Mouse (Mus musculus): Measurements from ENCODE around the gene Gm20388. TPM values are rescaled to one million over a fixed set of nuclear protein-coding genes. Genes with fewer than 3 reads are reported as not detected.

Gm20388 gene
- polyA plus RNA-seq, 1 experiment from 2014 or later: not detected

GRCm38 (mm10) chr8:122761109-122761508 is 2850.5 kb downstream of the Gm20388 start:
- no peaks in the 10 kb centered on the region for H3K9me3 ChIP-seq
- H3K27ac ChIP-seq: no peak overlapping the region
- H3K36me3 ChIP-seq: no peaks in the 10 kb centered on the region
- H3K9ac ChIP-seq: no peak overlapping the region
- peaks cover 5% of the 10 kb centered on the region; the same call in 1 of the 2 replicates for H3K27me3 ChIP-seq
- no peak for ATAC-seq (ENCODE audit: insufficient number of reproducible peaks, insufficient read depth, low FRiP score, low TSS enrichment)
- no peaks in the 10 kb centered on the region for H3K4me1 ChIP-seq
- H3K4me2 ChIP-seq (replicated peaks): no peak overlapping the region
- H3K4me3 ChIP-seq: no peak overlapping the region
- WGBS: 70% methylated on average over 6 of the region's 6 CpGs

GRCm38 (mm10) chr8:122762731-122763266 is 2852.2 kb downstream of the Gm20388 start:
- Histone ChIP-seq H3K4me2 (replicated peaks) (no peak overlapping the region), H3K9ac (no peak overlapping the region), H3K36me3 (no peaks in the 10 kb centered on the region), H3K27me3 (peaks cover 6% of the 10 kb centered on the region; the same call in 1 of the 2 replicates), H3K4me1 (no peaks in the 10 kb centered on the region), H3K27ac (no peak overlapping the region), H3K4me3 (no peak overlapping the region), H3K9me3 (no peaks in the 10 kb centered on the region)
- no peak for ATAC-seq (ENCODE audit: insufficient number of reproducible peaks, insufficient read depth, low FRiP score, low TSS enrichment)
- whole genome bisulfite sequencing: 54% methylated on average over 12 of the region's 12 CpGs

GRCm38 (mm10) chr8:122763267-122763738 is 2852.7 kb downstream of the Gm20388 start:
- Histone ChIP-seq H3K9ac (no peak overlapping the region), H3K27me3 (peaks cover 9% of the 10 kb centered on the region; the same call in 1 of the 2 replicates)
- 82% methylated on average over 14 of the region's 14 CpGs for WGBS

GRCm38 (mm10) chr8:122764790-122765474 is 2854.3 kb downstream of the Gm20388 start:
- 87% methylated on average over 7 of the region's 7 CpGs for WGBS

More at GRCm38 (mm10) chr8:122763267-122763738, 2852.7 kb downstream of the Gm20388 start:
- Histone ChIP-seq H3K4me2 (replicated peaks) (no peak overlapping the region), H3K4me3 (no peak overlapping the region), H3K9me3 (no peaks in the 10 kb centered on the region), H3K27ac (no peak overlapping the region), H3K4me1 (no peaks in the 10 kb centered on the region), H3K36me3 (no peaks in the 10 kb centered on the region)
- ATAC-seq (ENCODE audit: insufficient number of reproducible peaks, insufficient read depth, low FRiP score, low TSS enrichment): no peak

GRCm38 (mm10) chr8:122766189-122766588 is 2855.5 kb downstream of the Gm20388 start:
- H3K4me1 ChIP-seq: no peaks in the 10 kb centered on the region
- no peaks in the 10 kb centered on the region for H3K9me3 ChIP-seq
- ATAC-seq (ENCODE audit: insufficient number of reproducible peaks, insufficient read depth, low FRiP score, low TSS enrichment): no peak
- H3K27me3 ChIP-seq: peaks cover 13% of the 10 kb centered on the region; the same call in 1 of the 2 replicates
- no peak overlapping the region for H3K27ac ChIP-seq
- H3K9ac ChIP-seq: no peak overlapping the region
- no peak overlapping the region for H3K4me3 ChIP-seq
- H3K4me2 ChIP-seq (replicated peaks): no peak overlapping the region
- H3K36me3 ChIP-seq: no peaks in the 10 kb centered on the region
- WGBS: 51% methylated on average over 5 of the region's 5 CpGs

More at GRCm38 (mm10) chr8:122764790-122765474, 2854.3 kb downstream of the Gm20388 start:
- Histone ChIP-seq H3K9ac (no peak overlapping the region), H3K27me3 (peaks cover 13% of the 10 kb centered on the region; the same call in 1 of the 2 replicates), H3K36me3 (no peaks in the 10 kb centered on the region), H3K4me1 (no peaks in the 10 kb centered on the region), H3K4me2 (replicated peaks) (no peak overlapping the region), H3K27ac (no peak overlapping the region), H3K9me3 (no peaks in the 10 kb centered on the region), H3K4me3 (no peak overlapping the region)
- no peak for ATAC-seq (ENCODE audit: insufficient number of reproducible peaks, insufficient read depth, low FRiP score, low TSS enrichment)

GRCm38 (mm10) chr8:122766647-122767200 is 2856.1 kb downstream of the Gm20388 start:
- 63% methylated on average over 8 of the region's 8 CpGs for WGBS
- Histone ChIP-seq H3K36me3 (no peaks in the 10 kb centered on the region), H3K4me1 (no peaks in the 10 kb centered on the region), H3K27ac (no peak overlapping the region), H3K9ac (no peak overlapping the region), H3K4me3 (no peak overlapping the region), H3K4me2 (replicated peaks) (no peak overlapping the region), H3K27me3 (peaks cover 12% of the 10 kb centered on the region; the same call in 1 of the 2 replicates), H3K9me3 (no peaks in the 10 kb centered on the region)
- no peak for ATAC-seq (ENCODE audit: insufficient number of reproducible peaks, insufficient read depth, low FRiP score, low TSS enrichment)

GRCm38 (mm10) chr8:122767229-122767628 is 2856.6 kb downstream of the Gm20388 start:
- H3K9ac ChIP-seq: no peak overlapping the region
- no peaks in the 10 kb centered on the region for H3K9me3 ChIP-seq
- no peak for ATAC-seq (ENCODE audit: insufficient number of reproducible peaks, insufficient read depth, low FRiP score, low TSS enrichment)
- no peak overlapping the region for H3K4me3 ChIP-seq
- no peaks in the 10 kb centered on the region for H3K36me3 ChIP-seq
- H3K27me3 ChIP-seq: 0 out of 2 replicates have a peak, but pooled peaks cover 8% of the 10 kb centered on the region
- no peak overlapping the region for H3K27ac ChIP-seq
- no peak overlapping the region for H3K4me2 ChIP-seq (replicated peaks)
- WGBS: 32% methylated on average over 9 of the region's 9 CpGs
- no peaks in the 10 kb centered on the region for H3K4me1 ChIP-seq

- Histone ChIP-seq H3K27ac (no peak overlapping the region), H3K4me3 (no peak overlapping the region), H3K9me3 (no peaks in the 10 kb centered on the region), H3K9ac (no peak overlapping the region), H3K4me2 (replicated peaks) (no peak overlapping the region), H3K36me3 (no peaks in the 10 kb centered on the region), H3K4me1 (no peaks in the 10 kb centered on the region), H3K27me3 (0 out of 2 replicates have a peak, but pooled peaks cover 8% of the 10 kb centered on the region)
- no peak for ATAC-seq (ENCODE audit: insufficient number of reproducible peaks, insufficient read depth, low FRiP score, low TSS enrichment)
- 67% methylated on average over 24 of the region's 24 CpGs for WGBS
Measured at GRCm38 (mm10) chr8:122769251-122770058, 2858.8 kb downstream of the Gm20388 start.

- H3K4me1 ChIP-seq: peaks cover 4% of the 10 kb centered on the region
- H3K9me3 ChIP-seq: no peaks in the 10 kb centered on the region
- 36% methylated on average over 10 of the region's 10 CpGs for WGBS
- H3K9ac ChIP-seq: no peak overlapping the region
- H3K4me2 ChIP-seq (replicated peaks): no peak overlapping the region
- H3K27ac ChIP-seq: no peak overlapping the region
- 0 out of 2 replicates have a peak, but pooled peaks cover 8% of the 10 kb centered on the region for H3K27me3 ChIP-seq
- no peak overlapping the region for H3K4me3 ChIP-seq
- ATAC-seq (ENCODE audit: insufficient number of reproducible peaks, insufficient read depth, low FRiP score, low TSS enrichment): no peak
- no peaks in the 10 kb centered on the region for H3K36me3 ChIP-seq
Measured at GRCm38 (mm10) chr8:122772431-122773060, 2861.9 kb downstream of the Gm20388 start.

GRCm38 (mm10) chr8:122775285-122776155 is 2864.9 kb downstream of the Gm20388 start, which contains the start of gene Acsf3:
TSS of gene Acsf3 (plus strand) at chr8:122775486.
- 1% methylated on average over 50 of the region's 50 CpGs for WGBS
- H3K27ac ChIP-seq: no peak within 1 kb of the TSS
- H3K27me3 ChIP-seq: no peaks in the 10 kb centered on the region
- H3K4me3 ChIP-seq: peak within 1 kb of the TSS; percentile 66
- peaks cover 4% of the 10 kb centered on the region for H3K4me1 ChIP-seq
- H3K4me2 ChIP-seq (replicated peaks): peak within 1 kb of the TSS; percentile 87
- peak; percentile 69; the same call in 1 of the 2 replicates for ATAC-seq (ENCODE audit: insufficient number of reproducible peaks, insufficient read depth, low FRiP score, low TSS enrichment)
- H3K9ac ChIP-seq: peak within 1 kb of the TSS; percentile 74
- peaks cover 8% of the 10 kb centered on the region for H3K36me3 ChIP-seq
- H3K9me3 ChIP-seq: no peaks in the 10 kb centered on the region
